Mouse (Mus musculus): ENCODE measurements around the gene Galnt13.
"Not testable (repeated sequence)": the region's sequence is repeated elsewhere in the genome, so short reads cannot be mapped to it uniquely, and the experiment has no call there.

The Galnt13 gene

DNA sequence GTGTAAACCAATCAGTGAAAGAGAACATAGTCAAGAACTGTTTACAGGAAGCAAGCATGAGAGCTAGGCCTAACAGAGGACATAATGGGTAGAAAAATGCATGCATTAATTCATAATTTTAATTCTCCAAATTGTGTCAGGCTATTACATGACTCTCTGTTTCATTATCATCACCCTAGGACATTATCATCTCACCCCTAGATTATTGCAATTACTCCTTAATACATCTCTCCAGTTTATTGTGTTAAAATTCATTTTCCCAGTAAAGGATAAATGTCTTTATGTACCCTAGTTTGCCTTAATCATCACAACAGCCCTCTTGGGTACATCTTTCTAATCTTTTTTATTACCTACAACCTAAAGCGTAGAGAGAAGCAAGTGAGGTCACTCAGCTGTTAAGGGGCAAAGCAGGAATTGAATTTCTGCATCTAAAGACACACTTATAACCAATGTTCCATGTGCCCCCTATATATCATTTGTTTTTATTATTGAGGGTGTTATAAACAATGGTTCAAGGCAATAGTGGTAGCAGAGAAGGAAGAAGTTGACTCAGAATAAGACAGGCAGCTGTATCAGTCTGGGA lies 479.1 kb downstream of the Galnt13 start:
- DNase-seq (ENCODE audit: low spot score in 2 of 2) = no peak

DNA sequence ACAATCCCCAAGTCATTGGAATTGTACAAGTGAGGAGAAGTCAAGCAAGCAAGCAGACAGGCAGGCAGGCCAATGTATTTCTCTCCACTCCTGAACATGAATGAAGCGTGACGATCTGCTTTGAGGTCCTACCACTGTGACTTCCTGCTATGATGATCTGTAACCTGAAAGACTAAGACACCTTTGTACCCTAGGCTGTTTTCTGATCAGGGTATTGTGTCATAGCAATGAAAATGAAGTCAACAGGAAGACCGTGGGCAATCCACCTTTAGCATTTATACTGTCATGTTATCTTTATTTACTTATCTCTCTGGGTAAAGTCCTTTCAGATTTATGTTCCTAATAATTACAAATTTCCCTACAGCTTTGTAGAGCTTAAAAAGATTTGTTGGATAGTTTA lies 500.3 kb downstream of the Galnt13 start:
- DNase-seq (ENCODE audit: low spot score in 2 of 2) = no peak

DNA sequence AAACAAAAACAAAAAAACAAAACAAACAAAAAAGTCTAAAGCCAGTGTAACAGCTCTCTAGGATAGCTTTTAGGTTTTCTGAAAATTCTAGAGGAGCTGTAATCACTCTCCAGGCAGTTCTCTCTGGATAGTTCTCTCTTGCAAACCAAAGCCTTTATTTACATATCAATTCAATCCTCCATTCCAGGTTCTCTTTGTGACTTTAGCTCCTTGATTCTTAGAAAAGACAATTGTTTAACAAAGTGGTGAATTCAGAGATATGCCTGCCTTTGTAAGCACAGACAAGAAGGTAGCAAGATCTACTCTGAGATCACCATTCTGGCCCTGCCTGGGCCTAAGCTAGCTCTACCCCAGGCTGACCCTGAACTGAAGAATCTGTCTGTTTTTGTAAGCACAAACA lies 501.2 kb downstream of the Galnt13 start:
- DNase-seq (ENCODE audit: low spot score in 2 of 2) = no peak

GRCm38 (mm10) chr2:54938075-54938474 lies 502.0 kb downstream of the Galnt13 start:
- DNase-seq (ENCODE audit: low spot score in 2 of 2) = no peak

DNA sequence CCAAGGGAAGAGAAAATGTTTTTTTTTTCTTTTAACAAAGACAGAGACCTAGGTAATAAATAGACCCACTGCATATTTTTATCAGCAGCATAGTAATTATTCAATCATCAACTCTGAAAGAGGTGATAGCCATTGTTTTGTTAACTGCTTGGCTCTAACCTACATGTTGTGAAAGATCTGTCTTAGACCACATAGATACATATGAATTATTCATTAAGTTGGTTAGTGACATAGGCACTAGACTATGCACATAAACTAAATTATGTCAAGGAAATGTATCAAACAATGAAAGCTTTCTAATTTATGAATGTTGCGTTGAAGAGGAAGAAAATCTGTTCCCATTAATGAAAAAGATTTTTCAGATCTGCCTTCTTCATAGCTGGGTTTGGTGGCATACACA lies 507.3 kb downstream of the Galnt13 start:
- no peak for DNase-seq (ENCODE audit: low spot score in 2 of 2)

- no peak for DNase-seq (ENCODE audit: low spot score in 2 of 2)
Observed at GRCm38 (mm10) chr2:54983839-54984238, 547.7 kb downstream of the Galnt13 start.

GRCm38 (mm10) chr2:55022539-55022938 lies 586.4 kb downstream of the Galnt13 start:
- not testable (repeated sequence) for DNase-seq (ENCODE audit: low spot score in 2 of 2)

DNA sequence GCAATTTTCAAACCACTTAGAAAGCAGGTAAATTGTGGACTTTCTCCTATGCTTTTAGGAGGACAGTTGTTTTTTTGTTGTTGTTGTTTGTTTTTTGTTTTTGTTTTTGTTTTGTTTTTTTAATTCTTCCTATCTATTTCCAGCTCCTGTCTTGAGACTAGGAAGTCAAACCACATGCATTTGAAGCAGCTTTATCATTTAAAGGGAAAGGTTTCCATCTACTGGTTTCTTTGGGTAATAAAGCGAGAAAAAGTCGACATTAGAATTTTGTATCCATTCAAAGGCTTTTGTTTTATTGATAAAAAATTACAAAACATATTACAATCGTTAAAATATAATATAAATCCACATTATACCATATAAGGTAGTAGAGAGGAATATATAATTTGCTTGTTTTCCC lies 598.5 kb downstream of the Galnt13 start:
- DNase-seq (ENCODE audit: low spot score in 2 of 2) = no peak

DNA sequence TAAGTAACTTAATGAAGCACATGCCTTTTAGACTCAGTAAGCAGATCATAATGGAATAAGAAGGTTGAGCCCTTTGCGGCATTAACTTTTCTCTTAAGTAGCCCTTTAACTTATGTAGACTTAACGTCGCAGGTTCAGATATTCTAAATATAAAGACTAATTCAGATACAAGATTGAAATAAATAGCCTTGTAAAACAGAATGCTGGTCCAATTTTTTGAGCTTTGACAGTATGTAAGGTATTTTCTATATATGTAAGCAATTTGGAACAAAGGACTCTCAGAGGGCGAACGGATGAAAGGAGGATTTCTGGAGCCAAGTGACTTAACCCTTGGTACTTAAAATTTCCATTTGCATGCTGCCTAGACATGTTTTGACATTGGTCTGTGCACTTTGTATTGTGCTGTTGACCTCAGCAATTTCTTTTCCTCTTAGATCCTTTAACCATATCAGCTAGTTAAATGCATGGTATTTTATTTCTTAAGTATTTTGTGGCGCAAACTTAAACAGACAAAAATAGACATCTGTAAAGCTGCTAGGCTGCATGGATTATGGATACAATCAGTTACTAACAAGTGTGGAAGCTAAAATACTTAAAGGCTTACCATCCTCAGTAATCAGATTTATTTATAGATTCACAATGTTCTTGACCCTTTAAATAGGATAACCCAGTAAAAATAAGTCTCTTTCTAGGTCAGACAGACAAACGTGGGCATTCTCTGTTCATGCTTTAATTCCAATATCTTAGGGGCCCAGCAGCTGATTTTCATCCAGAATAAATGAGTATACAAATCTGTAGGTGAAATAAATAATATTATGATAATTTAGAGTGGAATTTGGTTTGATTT lies 629.6 kb downstream of the Galnt13 start:
- no peak for DNase-seq (ENCODE audit: low spot score in 2 of 2)

GRCm38 (mm10) chr2:55085580-55085979 lies 649.5 kb downstream of the Galnt13 start:
- DNase-seq (ENCODE audit: low spot score in 2 of 2) = no peak

GRCm38 (mm10) chr2:55088034-55088433 lies 651.9 kb downstream of the Galnt13 start:
- DNase-seq (ENCODE audit: low spot score in 2 of 2) = no peak

GRCm38 (mm10) chr2:55090332-55090731 lies 654.2 kb downstream of the Galnt13 start:
- DNase-seq (ENCODE audit: low spot score in 2 of 2) = no peak

- no peak for DNase-seq (ENCODE audit: low spot score in 2 of 2)
Observed at GRCm38 (mm10) chr2:55091495-55091894, 655.4 kb downstream of the Galnt13 start.

DNA sequence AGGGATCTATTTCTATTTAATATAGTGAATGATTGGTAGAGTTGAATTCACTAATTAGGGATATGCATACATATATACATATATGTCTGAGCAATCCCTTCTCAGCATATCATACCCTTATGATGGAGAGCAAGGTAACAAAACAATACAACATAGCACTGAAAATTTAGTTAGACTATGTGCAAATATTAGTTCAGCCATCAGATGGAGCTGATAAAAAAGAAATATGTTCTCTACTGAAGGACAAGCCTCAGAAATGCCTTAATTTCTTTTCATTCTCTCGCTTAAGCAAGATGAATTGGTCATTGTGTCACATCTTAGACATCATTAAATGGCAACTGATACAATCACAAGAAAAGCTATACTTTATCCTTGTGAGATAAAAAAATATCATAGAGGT lies 663.0 kb downstream of the Galnt13 start:
- DNase-seq (ENCODE audit: low spot score in 2 of 2) = no peak

- DNase-seq (ENCODE audit: low spot score in 2 of 2) = no peak
Observed at GRCm38 (mm10) chr2:55101279-55101678, 665.2 kb downstream of the Galnt13 start.

DNA sequence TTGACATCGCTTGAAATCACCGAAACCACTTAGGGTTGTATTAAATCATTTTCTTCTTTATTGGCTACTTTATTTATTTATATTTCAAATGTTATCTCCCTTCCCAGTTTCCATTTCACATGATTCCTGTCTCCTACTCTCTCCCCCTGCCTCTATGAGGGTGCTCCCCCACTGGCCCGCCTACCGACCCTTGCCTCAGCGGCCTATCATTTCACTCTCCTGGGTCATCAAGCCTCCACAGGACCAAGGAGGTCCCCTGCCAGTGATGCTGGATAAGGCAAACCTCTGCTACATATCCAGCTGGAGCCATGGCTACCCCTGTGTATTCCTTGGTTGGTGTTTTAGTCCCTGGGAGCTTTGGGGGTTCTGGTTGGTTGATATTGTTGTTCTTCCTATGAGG lies 667.4 kb downstream of the Galnt13 start:
- no peak for DNase-seq (ENCODE audit: low spot score in 2 of 2)

DNA sequence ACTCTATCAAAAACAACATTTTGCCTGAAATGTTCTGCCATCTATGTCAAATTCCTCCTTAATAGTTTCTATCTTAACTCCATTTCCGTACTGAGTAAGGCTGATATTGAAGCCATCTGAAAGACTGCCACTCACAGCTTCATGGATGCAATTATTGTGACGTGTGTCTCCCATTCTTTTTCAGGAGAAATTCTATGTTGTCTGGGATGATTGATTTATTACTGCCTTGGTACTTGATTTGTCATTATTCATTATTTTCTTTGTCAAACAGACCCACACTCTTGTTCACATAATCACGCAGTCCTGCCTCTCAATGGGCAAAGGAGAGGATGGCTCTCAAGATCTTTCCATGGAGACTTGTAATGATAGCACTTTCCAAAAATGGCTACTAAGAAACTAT lies 671.7 kb downstream of the Galnt13 start:
- DNase-seq (ENCODE audit: low spot score in 2 of 2) = no peak

GRCm38 (mm10) chr2:55153089-55153488 lies 717.0 kb downstream of the Galnt13 start:
- no peak for DNase-seq (ENCODE audit: low spot score in 2 of 2)

GRCm38 (mm10) chr2:55164781-55165180 lies 728.7 kb downstream of the Galnt13 start:
- no peak for DNase-seq (ENCODE audit: low spot score in 2 of 2)

All from urinary bladder, postnatal 4 days (tissue).